Mouse (Mus musculus) common myeloid progenitor, adult 5-6 weeks (primary cell): ENCODE measurements around the gene Card19. TPM values are rescaled to one million over a fixed set of nuclear protein-coding genes. Genes with fewer than 3 reads are reported as not detected.

Source experiments
- ATAC-seq: replicated peaks from 2 replicates; pipeline ENCODE4 v1.8.0; 2016; ENCODE audit warnings: low read depth, mild to moderate bottlenecking, moderate TSS enrichment, inconsistent platforms; ENCODE audit not compliant: poor library complexity, severe bottlenecking
- total RNA-seq: library from RNA; stranded (forward); fragments of 200-1000, 187-1606 nt; gene quantifications from 2 replicates; pipeline ENCODE4 v1.2.3, GENCODE M21; 2017

Gene Card19
- total RNA-seq, 1 experiment from 2014 or later, result 11.0 TPM

- peak; percentile 43; the same call in 1 of the 2 replicates for ATAC-seq
Measured at GRCm38 (mm10) chr13:49180274-49180673, 35.6 kb downstream of the Card19 start.

DNA sequence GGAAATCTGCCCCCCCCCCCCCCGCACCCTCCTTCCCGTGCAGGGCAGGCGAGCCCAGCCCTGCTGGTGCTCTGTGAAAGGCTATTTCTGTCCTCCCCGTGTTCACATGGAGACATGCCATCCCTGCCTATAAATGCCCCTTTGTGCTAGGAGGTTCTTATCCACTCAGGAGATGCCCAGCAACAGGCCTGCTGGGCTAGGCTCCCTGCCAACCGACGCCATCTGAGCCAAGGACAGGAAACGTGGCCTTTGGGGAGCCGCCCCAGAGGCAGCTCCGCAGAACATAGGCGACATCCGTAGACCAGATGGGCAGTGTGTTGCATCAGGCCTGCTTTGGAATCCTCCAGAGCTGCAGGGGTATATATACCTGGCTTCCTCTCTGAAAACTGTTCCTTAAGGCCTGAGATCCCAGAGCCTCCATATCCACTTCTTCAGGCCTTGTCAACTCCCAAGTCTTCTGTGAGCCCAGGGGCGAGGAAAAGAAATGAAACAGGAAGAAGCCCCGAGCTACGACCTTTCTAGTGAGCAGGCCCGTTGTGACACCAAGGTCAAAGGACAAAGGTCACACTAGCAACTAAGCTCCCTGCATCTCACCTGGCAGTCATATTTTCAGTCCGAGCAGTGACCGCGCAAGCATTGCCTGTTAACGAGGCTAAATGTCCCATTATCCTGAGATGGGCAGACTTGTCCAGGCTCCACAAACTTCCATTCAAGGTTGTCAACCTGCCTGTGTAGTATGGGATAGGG, 36.8 kb downstream of the Card19 start:
- ATAC-seq, result peak; percentile 59

DNA sequence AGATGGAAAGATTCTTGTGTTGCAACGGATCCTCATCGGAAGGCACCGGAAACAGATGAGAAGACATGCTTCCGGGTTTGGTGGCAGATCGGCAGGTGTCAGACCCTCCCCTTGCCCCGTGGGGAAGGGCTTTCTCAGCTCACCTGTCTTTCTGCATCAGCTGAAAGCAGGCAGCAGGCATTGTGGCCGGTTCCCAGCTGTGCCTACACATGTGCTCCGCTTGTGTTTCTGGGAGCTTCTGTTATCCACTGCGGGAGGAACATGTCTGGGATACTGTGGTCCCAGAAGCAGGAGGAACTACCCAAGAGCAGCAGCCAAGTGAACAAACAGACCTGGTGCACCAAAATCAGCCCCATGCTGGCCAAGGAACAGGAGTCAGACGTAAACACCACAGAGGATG, 40.3 kb downstream of the Card19 start:
- no peak for ATAC-seq

DNA sequence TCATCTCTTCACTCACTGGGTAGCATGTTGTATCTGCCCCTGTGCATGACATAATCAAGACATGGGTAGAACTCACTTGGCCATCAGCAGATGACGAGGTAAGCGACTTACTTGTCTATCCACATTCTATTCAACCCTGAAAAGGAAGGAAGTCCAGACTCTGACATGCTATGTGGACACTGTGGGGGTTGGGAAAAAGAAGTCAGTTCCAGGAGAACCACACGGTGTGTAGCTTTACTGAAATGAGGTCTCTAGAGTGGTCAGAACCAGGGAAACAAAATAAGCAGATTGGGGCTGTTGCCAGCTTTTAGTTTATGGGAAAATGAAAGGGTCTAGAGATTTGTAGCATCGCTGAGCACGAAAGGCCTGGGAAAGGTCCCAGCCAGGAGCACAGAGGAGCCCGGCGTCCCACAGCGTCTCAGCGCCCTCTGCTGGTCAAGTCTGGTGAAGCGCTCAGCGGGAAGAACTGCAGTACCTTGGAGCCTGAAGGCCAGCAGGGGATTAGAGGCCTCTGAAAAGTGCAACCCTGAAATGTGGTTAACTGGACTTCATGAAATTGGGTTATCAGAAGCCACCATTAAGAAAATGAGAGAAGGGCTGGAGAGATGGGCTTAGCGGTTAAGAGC, 42.8 kb downstream of the Card19 start:
- ATAC-seq, result peak; percentile 93

- ATAC-seq, result no peak
Measured at GRCm38 (mm10) chr13:49172335-49172734, 43.5 kb downstream of the Card19 start.

DNA sequence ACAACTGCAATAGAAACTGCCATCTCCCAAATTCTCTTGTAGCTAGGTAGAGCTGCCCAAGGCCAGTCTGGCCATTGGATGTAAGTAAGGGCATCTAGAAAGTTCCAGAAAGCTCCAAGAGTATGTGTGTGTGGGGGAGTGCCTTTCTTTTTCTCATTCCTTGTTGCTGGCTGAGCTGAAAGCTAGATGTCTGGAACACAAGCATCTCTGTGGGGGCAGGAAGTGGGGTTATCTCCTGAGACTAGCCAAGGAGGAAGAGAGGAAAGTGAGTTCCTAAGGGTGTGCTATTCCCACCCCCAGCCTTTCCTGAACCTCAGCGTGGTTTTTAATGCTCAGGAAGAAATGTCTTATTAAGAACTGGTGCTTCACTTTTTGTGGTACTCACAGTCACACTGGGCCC, 44.1 kb downstream of the Card19 start:
- no peak for ATAC-seq

DNA sequence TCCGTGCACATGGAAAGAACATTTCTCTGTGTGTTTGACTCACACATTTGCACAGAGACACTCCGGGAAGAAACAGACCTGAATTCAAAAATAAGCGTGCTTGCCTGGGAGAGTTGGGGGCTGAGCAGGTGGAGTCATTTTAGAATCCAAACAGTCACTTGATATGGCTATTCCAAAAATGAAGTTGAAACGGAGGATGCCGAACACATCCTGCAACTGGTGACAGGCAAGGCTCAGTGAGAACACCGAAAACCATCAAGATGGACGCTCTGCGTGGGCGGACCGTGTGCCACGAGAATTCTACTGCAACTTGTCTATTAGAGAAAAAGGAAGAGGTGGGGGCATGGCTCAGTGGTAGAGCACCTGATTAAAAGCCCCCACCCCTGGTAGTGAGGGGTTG, 45.2 kb downstream of the Card19 start:
- no peak for ATAC-seq

DNA sequence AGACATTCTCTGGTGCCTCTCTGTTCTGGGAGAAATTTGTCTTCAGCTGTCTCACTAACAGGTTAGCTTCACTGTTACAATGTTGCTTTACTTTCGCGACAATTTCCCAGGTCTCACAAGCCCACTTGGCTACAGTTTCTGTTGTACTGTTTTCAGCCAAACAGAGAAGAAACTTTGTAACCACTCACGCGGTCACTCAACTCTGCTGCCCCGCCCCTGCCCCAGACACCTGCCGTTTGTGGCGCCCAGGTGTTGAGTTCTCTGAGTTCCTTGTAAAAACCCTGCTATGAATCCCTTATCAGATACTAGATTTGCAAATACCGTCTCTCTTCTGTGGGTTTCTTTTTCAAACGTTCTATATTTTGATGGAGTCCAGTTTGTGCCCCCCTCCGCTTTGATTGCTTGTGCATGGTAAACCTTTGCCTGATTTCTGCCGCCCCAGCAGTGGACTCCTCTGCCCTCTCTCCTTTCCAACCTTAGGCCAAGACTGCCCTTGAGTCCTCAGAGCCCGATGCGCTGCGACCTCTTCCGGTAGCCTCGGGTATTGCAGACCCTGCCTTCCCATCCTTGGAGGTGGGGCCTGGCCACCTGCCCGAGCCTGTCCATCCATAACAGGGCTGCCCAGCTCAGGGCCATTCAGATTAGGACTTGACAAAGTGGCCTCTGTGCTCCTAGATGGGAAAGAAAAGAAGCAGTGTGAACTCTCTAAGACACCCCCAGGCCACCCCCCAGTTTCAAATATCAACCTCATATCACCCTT, 46.2 kb downstream of the Card19 start:
- peak; percentile 67 for ATAC-seq

DNA sequence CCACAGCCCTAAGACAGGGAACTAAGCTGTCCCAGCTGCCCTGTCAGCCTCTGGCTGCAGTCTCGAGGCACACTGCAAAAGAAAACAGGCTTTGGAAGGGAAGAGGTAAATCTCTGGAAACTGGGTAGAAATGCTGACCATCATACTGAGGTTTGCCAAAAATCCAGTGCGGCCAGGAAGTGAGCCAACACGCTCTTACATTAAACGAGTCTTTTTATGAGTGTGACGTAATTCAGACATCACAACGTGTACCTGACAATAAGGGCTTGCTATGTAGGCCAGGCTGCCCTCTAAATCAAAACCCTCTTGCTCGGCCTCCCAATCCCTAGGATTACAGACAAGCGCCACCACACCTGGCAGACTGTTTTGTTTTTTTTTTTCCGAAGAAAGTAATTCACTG, 48.8 kb downstream of the Card19 start:
- ATAC-seq, result no peak

DNA sequence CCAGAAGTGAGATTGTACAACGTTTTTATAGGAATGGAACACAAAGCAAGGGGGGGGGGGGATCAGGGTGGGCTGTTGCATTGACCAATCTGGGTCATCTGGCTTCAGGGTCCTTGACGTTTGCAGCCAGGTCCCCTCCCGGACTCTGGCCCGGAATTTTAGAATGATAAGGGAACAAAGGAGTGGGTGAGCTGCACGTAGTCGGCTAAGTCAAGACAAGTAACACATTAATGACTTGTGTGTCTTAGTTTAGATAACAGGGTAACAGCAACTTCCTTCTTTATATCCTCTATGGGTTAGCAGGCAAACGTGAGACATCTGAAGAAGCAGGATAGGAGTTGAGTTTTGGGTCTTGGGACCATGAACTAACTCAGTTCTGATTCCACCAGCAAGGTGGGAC, 52.2 kb downstream of the Card19 start:
- ATAC-seq, result no peak

GRCm38 (mm10) chr13:49162722-49163121, 53.1 kb downstream of the Card19 start:
- ATAC-seq, result peak; percentile 91

DNA sequence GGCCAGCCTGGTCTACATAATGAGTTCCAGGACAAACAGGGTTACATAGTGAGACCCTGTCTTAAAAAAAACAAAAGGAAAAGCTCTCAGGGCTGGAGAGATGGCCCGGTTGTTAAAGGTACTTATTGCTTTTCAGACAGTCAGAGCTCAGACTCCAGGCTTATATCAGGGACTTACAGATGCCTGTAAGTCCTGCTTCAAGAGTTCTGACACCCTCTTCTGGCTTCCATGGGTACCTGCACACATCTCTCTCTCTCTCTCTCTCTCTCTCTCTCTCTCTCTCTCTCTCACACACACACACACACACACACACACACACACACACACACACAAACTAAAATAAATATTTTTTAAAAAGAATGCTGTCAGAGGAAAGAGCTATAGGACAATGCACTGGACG, 54.6 kb downstream of the Card19 start:
- ATAC-seq, result no peak

DNA sequence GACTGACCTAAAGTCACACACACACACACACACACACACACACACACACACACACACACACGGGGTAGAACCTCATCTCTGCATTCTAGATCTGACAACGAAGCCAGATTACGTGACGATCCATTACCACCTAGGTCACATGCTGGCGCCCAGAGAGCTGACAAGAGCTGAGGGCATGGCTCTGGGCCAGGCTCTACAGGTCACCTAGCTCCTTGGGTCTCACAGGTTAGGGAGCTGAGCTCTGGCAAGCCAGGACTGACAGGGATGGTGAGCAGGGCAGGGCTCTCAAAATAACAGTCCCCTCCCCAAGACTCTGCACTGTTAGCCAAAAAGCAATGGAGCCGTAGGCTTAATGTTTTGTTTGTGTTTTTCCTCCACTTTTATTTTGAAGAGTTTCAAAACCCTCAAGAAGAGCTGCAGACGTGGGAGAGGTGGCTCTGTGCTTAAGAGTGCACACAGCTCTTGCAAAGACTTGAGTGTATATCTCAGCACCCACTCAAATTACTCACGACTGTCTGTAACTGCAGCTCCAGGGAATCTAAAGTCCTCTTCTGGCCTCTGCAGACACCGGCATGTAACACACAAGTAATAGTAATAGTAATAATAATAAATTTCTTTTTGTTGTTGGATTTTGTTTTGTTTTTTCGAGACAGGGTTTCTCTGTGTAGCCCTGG, 57.7 kb downstream of the Card19 start:
- ATAC-seq, result no peak

DNA sequence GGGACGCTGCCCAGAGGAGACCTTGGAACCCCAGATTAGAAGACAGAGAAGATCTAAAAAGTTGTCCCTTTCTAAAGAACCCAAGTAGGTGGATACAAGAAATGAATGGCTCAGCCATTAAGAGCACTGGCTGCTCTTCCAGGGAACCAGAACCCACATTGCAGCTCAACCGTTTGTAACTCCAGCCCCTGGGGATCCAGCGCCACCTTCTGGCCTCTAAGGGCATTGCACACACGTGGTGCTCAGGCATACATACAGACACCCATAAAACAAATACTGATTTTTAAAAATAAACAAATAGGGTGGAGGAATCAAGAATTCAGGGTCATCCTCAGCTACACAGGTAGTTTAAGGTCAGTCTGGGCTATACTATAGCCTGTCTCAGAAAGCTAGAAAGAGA, 59.2 kb downstream of the Card19 start:
- ATAC-seq, result no peak

- no peak for ATAC-seq
Measured at GRCm38 (mm10) chr13:49154621-49155020, 61.2 kb downstream of the Card19 start.

- no peak for ATAC-seq
Measured at GRCm38 (mm10) chr13:49154028-49154427, 61.8 kb downstream of the Card19 start.

Other genes starting within 250 kb of the Card19 start
- gene Fam120a, start 248.0 kb downstream of the Card19 start, total RNA-seq, result 126 and 134 TPM in 2 replicates
- gene Wnk2, start 68.0 kb downstream of the Card19 start, total RNA-seq, result not detected in 2 replicates
- 29.3 and 42.7 TPM in 2 replicates for gene Ninj1, start 28.6 kb downstream of the Card19 start, total RNA-seq
- 1.4 and 4.2 TPM in 2 replicates for gene Susd3, start 32.7 kb upstream of the Card19 start, total RNA-seq
- 8.8 and 11.9 TPM in 2 replicates for gene Fgd3, start 104.3 kb upstream of the Card19 start, total RNA-seq
- gene Bicd2, start 125.5 kb upstream of the Card19 start, total RNA-seq, result 20.4 and 24.3 TPM in 2 replicates
- gene Ippk, start 205.2 kb upstream of the Card19 start, total RNA-seq, result 8.4 and 11.3 TPM in 2 replicates